Mouse (Mus musculus) kidney, adult 2 months (tissue): ENCODE measurements at regions not wholly inside any gene's neighbourhood (a gene's known extent, or its start where the extent isn't known, plus 50 kb on each side); places are given as distances from the start of the nearest gene placed in this dataset.

Experiments
- CTCF ChIP-seq: fragments of 200-500 bp; conservative IDR thresholded peaks from 2 replicates; pipeline ENCODE4 v1.5.1; 2011; ENCODE audit warnings: low read depth, mild to moderate bottlenecking, control low read depth, low read length, moderate library complexity, mixed read lengths; ENCODE audit not compliant: insufficient read depth, insufficient read length
- POLR2A ChIP-seq: fragments of 200-500 bp; IDR thresholded peaks from one replicate; pipeline ENCODE4 v1.6.1; 2011; ENCODE audit warnings: low read depth, low read length, control low read depth

DNA sequence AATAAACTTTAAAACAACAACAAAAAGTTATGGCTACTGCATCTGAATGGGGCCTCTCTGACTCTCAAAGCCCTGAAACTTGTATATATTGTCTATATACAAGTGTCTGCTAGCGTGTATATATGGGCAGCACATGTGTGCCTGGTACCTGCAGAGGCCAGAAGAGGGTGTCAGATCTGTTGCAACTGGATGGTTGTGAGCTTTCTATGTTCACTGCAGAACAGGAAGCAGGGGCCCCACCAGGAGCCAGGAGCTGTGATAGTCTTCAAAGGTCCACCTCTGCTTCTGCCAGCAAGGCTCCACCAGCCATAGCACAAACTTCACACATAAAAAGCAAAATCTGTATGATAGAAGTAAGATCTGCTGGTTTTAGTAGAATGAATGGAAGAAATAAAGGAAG, 297.1 kb upstream of the Rnaseh2b start:
- TF ChIP-seq POLR2A (no peak), CTCF (no peak)
